Comparison of ENCODE assay signal across 8 mouse cellular contexts in genomic region chr3:135689773-135690567, GRCm38 (mm10). TPM values are rescaled to one million over a fixed set of nuclear protein-coding genes. Genes with fewer than 3 reads are reported as not detected.
DNase-seq lines count a peak whose midpoint lies in the region; ATAC-seq and TF ChIP-seq lines count a peak whose summit lies in the region.

No protein-coding gene starts in this region.

- peaks cover 80% of the 10 kb centered on the region for H3K4me1 ChIP-seq in megakaryocyte, embryonic 14.5 days
- H3K4me1 ChIP-seq in embryonic fibroblast, embryonic 13.5 days (ENCODE audit: control insufficient read depth, insufficient read depth, low read length), result peaks cover 12% of the 10 kb centered on the region; the same call in 1 of the 2 replicates
- H3K4me1 ChIP-seq in limb, embryonic 10.5 days, result peaks cover 42% of the 10 kb centered on the region
- H3K4me1 ChIP-seq in olfactory bulb, adult 2 months (ENCODE audit: control insufficient read depth, insufficient read depth, low read length), result peaks cover 4% of the 10 kb centered on the region; the same call in 1 of the 2 replicates

- no peak for TF ChIP-seq CTCF in embryonic fibroblast, embryonic 13.5 days (IDR thresholded peaks at IDR 0.05; ENCODE audit: borderline replicate concordance, insufficient read depth, low read length)
- no peak for TF ChIP-seq CTCF in olfactory bulb, adult 2 months (IDR thresholded peaks at IDR 0.05; ENCODE audit: insufficient read depth, low read depth, low read length)

- peak overlapping the region; percentile 73 for H3K27ac ChIP-seq in embryonic fibroblast, embryonic 13.5 days (ENCODE audit: insufficient read depth, low read length)
- peak overlapping the region; percentile 99 for H3K27ac ChIP-seq in limb, embryonic 10.5 days
- H3K27ac ChIP-seq in olfactory bulb, adult 2 months (ENCODE audit: insufficient read depth, low read depth, low read length), result no peak overlapping the region

- H3K27me3 ChIP-seq in megakaryocyte, embryonic 14.5 days (replicated peaks), result no peaks in the 10 kb centered on the region
- peaks cover 10% of the 10 kb centered on the region for H3K27me3 ChIP-seq in limb, embryonic 10.5 days (ENCODE audit: low read depth, poor library complexity, severe bottlenecking)

- peak overlapping the region; percentile 98 for H3K4me3 ChIP-seq in megakaryocyte, embryonic 14.5 days (replicated peaks)
- peak overlapping the region; percentile 69 for H3K4me3 ChIP-seq in embryonic fibroblast, embryonic 13.5 days (ENCODE audit: insufficient read depth, low read length)
- H3K4me3 ChIP-seq in limb, embryonic 10.5 days, result peak overlapping the region; percentile 85
- peak overlapping the region; percentile 88 for H3K4me3 ChIP-seq in olfactory bulb, adult 2 months (ENCODE audit: insufficient read depth, low read depth, low read length)

- H3K36me3 ChIP-seq in megakaryocyte, embryonic 14.5 days (replicated peaks; ENCODE audit: low read length), result no peaks in the 10 kb centered on the region
- peaks cover 6% of the 10 kb centered on the region for H3K36me3 ChIP-seq in limb, embryonic 10.5 days

- DNase-seq in limb, embryonic 10.5 days (ENCODE audit: low spot score), result no peak
- DNase-seq in right cerebral cortex, postnatal 14 days, result no peak
- DNase-seq in right cerebral cortex, postnatal 10 days (ENCODE audit: low spot score in 2 of 2), result no peak

- 47% methylated on average over 10 of the region's 10 CpGs for WGBS in limb, embryonic 10.5 days
- WGBS in olfactory bulb, adult 2 months, result 48% methylated on average over 10 of the region's 10 CpGs

- no peaks in the 10 kb centered on the region for H3K9me3 ChIP-seq in megakaryocyte, embryonic 14.5 days
- no peaks in the 10 kb centered on the region for H3K9me3 ChIP-seq in limb, embryonic 10.5 days (replicated peaks)

- no peak for TF ChIP-seq POLR2A in embryonic fibroblast, embryonic 13.5 days (IDR thresholded peaks at IDR 0.05; ENCODE audit: low read depth, low read length)
- no peak for TF ChIP-seq POLR2A in olfactory bulb, adult 2 months (IDR thresholded peaks at IDR 0.05; ENCODE audit: insufficient read depth, low read depth, low read length)

- ATAC-seq in megakaryocyte, adult 5-6 weeks (ENCODE audit: poor library complexity, severe bottlenecking), result no peak
- ATAC-seq in erythroid progenitor cell, adult 5-6 weeks (replicated peaks; ENCODE audit: low FRiP score, poor library complexity, severe bottlenecking), result no peak

RNA-seq across cellular contexts. Expression of gene Nfkb1, which starts 1.4 kb away (rescaled TPM):
- polyA plus RNA-seq in megakaryocyte, embryonic 14.5 days (2012; ENCODE audit: insufficient read depth, low replicate concordance), result 20.8 and 39.8 TPM in 2 replicates
- total RNA-seq in megakaryocyte, adult 5-6 weeks (2015), result 104 and 105 TPM in 2 replicates
- total RNA-seq in megakaryocyte, adult 5-6 weeks (2017), result 181 and 183 TPM in 2 replicates
- 45.4 and 54.8 TPM in 2 replicates for polyA plus RNA-seq in embryonic fibroblast, embryonic 13.5 days (2011; ENCODE audit: insufficient read length, low read depth, missing spikeins)
- 10.7 and 12.0 TPM in 2 replicates for polyA plus RNA-seq in limb, embryonic 10.5 days (2016; fragmentation: Nextera tagmentation; extraction: Ambion mirVana)
- polyA plus RNA-seq in olfactory bulb, adult 2 months (2012; ENCODE audit: insufficient read depth, insufficient read length, low replicate concordance, missing spikeins), result not detected in 2 replicates
- total RNA-seq in erythroid progenitor cell, adult 5-6 weeks (2015; ENCODE audit: low replicate concordance), result 6.5 and 21.4 TPM in 2 replicates
- 13.4 and 18.6 TPM in 2 replicates for total RNA-seq in erythroid progenitor cell, adult 5-6 weeks (2017; ENCODE audit: low replicate concordance)
